Mouse (Mus musculus) lung, adult 2 months (tissue): ENCODE measurements around the gene Nrip3. TPM values are rescaled to one million over a fixed set of nuclear protein-coding genes. Genes with fewer than 3 reads are reported as not detected.

Experiments used
- DNase-seq: peaks from one replicate; pipeline ENCODE4 v3.0.0; 2022
- H3K4me1 ChIP-seq: fragments of 200-500 bp; 2 replicates; pipeline ENCODE4 v1.6.1; 2011; ENCODE audit warnings: low read length; ENCODE audit not compliant: control insufficient read depth, insufficient read depth
- H3K4me3 ChIP-seq: fragments of 200-500 bp; replicated peaks from 2 replicates; pipeline ENCODE3; 2011; ENCODE audit warnings: low read depth, mild to moderate bottlenecking, control low read depth, low read length; ENCODE audit errors: extremely low read depth
- CTCF ChIP-seq: fragments of 200-500 bp; IDR thresholded peaks from 2 replicates; pipeline ENCODE4 v1.5.1; 2011; ENCODE audit warnings: mild to moderate bottlenecking, low read length, control low read depth; ENCODE audit not compliant: insufficient read depth
- POLR2A ChIP-seq: fragments of 200-500 bp; IDR thresholded peaks from 2 replicates; pipeline ENCODE4 v1.6.1; 2011; ENCODE audit warnings: low read depth, mild to moderate bottlenecking, control low read depth, low read length, borderline replicate concordance; ENCODE audit errors: extremely low read depth
- WGBS: fragments of 180-500 bp; shearing (Covaris S2); methylation state at CpG from one replicate; pipeline ENCODE4 v1.1.7; 2018; 5-methylcytosine and 5-hydroxymethylcytosine counted together
- polyA plus RNA-seq: library from polyadenylated mRNA; depleted of rRNA; stranded (reverse); fragments of >200 nt; gene quantifications from 2 replicates; pipeline ENCODE4 v1.2.3, GENCODE M21; 2012

Gene Nrip3
- polyA plus RNA-seq, 1 experiment = 0.05 TPM

DNA sequence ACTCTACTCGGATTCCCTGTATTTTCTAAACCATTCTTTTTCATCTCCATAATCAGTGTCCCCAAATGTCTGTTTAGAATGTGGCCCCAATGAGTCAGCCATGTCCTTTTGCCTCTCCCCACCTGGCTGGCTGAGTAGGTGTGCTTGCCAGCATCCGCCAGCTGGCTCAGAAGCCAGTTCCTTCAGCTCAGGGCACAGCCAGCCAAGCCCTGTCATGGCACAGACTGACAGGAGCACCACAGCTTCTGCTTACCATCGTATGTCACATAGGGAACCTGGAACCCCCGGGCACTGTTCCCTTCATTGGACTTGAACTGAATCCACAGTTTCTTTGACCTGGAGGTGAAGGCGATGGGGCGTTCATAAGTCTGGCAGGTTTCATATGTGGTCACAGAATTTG lies 22.5 kb upstream of the Nrip3 start:
- no peak for DNase-seq

DNA sequence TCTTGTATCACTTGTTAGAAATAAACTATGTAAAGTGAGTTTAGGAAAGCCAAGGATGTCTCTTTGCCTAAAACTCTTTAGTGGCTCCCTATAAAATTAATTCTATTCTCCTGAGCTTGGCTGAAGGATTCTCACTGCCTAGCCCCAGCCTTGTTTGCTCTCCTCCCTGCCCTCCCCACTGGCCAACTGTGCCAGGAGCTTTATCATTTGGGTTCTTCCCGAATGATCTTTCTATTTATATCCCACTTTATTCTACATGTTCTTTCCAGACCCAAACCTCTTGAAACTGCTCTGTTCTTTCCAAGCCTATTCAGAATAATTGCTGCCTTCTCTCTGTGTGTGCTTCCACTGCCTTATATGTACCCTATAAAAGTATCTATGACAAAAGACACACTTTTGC lies 21.7 kb upstream of the Nrip3 start:
- no peak for TF ChIP-seq POLR2A
- no peak for TF ChIP-seq CTCF
- no peak for DNase-seq
- Histone ChIP-seq H3K4me1 (peaks cover 2% of the 10 kb centered on the region; the same call in 1 of the 2 replicates), H3K4me3 (no peak overlapping the region)
- 22% methylated on average over 1 of the region's 1 CpGs for WGBS

More for the DNA sequence above, 22.5 kb upstream of the Nrip3 start:
- WGBS = 85% methylated on average over 6 of the region's 6 CpGs
- Histone ChIP-seq H3K4me3 (no peak overlapping the region), H3K4me1 (no peaks in the 10 kb centered on the region)
- TF ChIP-seq POLR2A = no peak

DNA sequence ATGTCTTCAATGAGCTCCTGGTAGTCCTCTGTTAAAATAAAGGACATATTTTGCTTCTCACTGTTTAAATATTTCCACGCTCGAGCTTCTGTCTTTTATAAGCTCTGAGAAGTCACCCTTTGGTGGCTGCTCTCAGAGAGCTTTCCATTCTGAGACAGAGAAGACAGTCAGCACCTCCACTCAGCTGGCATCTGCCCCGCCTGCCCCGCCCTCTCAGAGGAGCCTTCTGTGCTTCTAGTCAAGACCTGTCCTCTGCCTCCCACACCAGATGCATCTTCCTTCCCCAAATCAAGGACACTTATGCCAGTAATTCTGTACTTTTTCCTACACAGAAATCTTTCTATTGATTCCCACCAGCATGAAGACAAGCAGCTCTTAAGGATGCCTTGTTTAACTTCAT lies 18.8 kb upstream of the Nrip3 start:
- no peak overlapping the region for H3K4me3 ChIP-seq
- H3K4me1 ChIP-seq = peaks cover 2% of the 10 kb centered on the region; the same call in 1 of the 2 replicates
- no peak for TF ChIP-seq CTCF
- TF ChIP-seq POLR2A = no peak
- no peak for DNase-seq
- WGBS = 83% methylated on average over 4 of the region's 4 CpGs

DNA sequence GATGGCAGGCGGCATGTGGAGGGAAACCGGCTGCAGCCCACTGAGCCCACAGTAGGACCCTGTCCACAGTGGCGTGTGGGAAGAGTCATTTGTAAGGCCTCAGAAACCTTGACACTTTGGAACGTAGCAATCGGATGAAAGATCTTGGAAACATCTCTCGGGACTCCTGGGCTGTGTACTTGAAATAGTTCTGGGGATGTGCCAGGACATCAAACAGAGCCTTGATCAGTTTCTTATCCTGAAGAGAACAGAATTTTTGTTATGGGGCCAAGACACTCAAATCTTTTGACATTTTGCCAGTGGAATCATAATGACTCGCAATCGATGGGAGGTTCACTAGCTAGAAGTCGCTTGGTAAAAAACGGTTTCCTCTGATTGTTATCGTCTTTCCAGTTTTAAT lies 17.3 kb upstream of the Nrip3 start:
- no peak for DNase-seq
- no peak overlapping the region for H3K4me3 ChIP-seq
- H3K4me1 ChIP-seq = peaks cover 5% of the 10 kb centered on the region
- TF ChIP-seq CTCF = no peak
- TF ChIP-seq POLR2A = no peak
- 35% methylated on average over 11 of the region's 11 CpGs for WGBS

DNA sequence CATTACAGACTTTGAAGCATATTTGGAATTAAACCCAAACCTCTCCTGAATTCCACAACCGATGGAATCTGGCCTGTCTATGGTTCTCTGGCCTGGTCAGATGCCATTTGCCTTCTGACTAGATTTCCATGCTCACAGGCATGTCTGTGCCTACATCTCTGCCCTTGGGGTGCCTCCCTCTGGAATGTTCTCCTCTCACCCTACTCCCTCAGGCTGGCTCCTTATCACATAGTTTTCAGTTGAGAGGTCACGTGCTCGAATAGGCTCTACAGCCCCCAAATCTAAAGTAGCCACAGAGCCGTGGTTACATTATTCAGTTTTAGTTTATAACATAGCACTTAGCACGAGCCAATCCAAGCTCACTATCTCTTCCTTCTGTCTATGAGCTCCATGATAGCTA lies 13.7 kb upstream of the Nrip3 start:
- no peak for TF ChIP-seq POLR2A
- TF ChIP-seq CTCF = no peak
- 45% methylated on average over 5 of the region's 5 CpGs for WGBS
- no peak for DNase-seq
- no peak overlapping the region for H3K4me3 ChIP-seq
- H3K4me1 ChIP-seq = peaks cover 5% of the 10 kb centered on the region

DNA sequence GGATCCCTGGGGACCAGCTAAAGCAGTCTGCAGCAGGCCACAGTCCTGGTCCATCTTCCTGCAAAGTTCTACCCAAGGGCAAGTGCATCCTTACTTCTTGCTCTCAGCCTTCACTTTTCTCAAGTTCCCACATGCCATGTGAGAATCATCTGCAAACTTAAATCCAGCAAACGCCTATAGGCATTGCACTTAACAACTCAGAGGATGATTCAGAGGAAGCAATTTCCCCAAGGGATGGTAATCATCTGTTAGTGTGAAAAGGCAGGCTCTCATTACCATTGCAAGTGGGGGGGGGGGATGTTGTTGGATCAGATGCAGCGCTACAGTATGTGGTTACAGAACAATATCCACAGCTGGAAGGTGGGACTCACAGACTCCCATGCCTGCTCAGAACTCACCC lies 12.7 kb upstream of the Nrip3 start:
- TF ChIP-seq CTCF = no peak
- peaks cover 5% of the 10 kb centered on the region for H3K4me1 ChIP-seq
- no peak overlapping the region for H3K4me3 ChIP-seq
- 78% methylated on average over 2 of the region's 2 CpGs for WGBS
- DNase-seq = no peak

DNA sequence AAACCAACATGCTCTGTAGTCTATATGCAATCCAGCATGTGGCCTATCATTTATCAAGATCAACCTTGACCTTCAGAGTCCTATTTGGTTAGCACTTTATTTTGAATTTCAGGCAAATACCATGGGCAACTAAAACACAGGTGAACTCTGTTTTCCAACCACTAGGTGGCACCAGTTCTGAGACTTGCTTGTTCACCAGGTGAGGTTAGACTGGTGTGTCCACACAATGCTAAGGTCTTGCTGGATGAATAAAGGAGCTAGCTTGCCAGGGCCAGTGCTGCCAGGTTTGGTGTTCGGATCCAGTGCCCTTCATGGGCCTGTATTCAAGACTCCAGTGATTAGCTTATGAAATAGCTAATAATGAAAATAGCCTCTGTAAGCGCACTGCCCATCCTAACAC lies 10.9 kb upstream of the Nrip3 start:
- peak; percentile 43 for DNase-seq
- H3K4me3 ChIP-seq = no peak overlapping the region
- peaks cover 2% of the 10 kb centered on the region; the same call in 1 of the 2 replicates for H3K4me1 ChIP-seq
- WGBS = 69% methylated on average over 2 of the region's 2 CpGs
- TF ChIP-seq CTCF = peak; percentile 30
- no peak for TF ChIP-seq POLR2A

DNA sequence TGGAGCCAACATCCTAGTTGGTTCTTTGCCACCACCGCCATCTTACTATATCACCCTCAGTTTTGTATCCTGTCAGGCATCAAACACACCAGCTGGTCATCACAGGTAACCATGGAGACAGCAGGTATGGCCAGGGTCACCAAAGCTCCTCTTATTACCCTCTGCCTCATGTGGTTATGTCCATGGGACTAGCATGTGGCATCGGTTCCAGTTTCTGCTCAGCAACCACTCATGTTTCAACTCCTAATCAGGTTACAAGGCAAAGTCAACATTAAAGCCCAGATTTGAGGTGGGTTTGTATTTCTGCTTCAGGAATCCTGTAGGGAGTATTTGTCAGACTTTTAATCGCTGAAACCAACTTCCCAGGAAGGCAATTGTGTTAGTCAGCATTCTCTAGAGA lies 9.0 kb upstream of the Nrip3 start:
- no peak overlapping the region for H3K4me3 ChIP-seq
- no peak for DNase-seq
- WGBS = 65% methylated on average over 3 of the region's 3 CpGs
- peaks cover 2% of the 10 kb centered on the region; the same call in 1 of the 2 replicates for H3K4me1 ChIP-seq
- TF ChIP-seq CTCF (no peak), POLR2A (no peak)

DNA sequence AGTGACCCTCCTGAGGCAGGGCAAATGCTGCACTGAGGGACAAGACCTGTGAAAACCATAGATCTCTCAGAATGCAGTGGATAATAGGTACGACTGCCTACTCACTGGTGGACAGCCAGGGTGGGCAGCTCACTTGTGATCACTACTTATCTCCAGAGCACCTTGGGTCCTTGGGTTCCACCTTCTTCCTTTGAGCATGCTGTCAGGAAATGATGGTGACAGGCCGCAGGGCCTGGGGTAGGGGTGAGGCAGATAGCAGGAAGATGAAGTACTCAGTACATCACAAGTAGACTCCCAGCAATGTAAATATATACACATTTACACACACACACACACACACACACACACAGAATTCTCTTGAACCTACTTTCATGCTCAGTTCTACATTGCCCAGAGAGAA lies 6.0 kb upstream of the Nrip3 start:
- WGBS = 74% methylated on average over 2 of the region's 2 CpGs
- H3K4me1 ChIP-seq = no peaks in the 10 kb centered on the region
- H3K4me3 ChIP-seq = no peak overlapping the region
- TF ChIP-seq CTCF = no peak
- TF ChIP-seq POLR2A = no peak
- DNase-seq = no peak

DNA sequence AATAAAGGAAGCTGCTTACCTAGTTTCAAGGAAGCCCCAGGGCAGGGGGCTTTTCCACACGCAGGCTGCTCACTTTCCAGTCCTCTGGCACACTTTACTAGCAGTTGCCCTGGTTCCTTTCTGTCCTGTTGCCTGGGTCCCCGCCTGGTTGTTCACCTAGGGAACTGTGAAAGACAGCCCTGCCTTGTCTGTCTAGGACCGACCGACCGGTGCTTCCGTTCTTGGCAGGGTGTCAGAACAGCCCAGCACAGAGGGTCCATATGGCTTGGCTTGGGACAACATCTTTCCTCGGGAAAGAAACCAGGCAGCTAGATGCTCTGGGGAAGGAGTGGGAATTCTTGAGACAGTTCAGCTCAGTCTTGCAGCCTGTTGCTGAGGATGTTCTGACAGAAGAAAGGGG lies 1.5 kb upstream of the Nrip3 start:
- TF ChIP-seq POLR2A (no peak), CTCF (no peak)

DNA sequence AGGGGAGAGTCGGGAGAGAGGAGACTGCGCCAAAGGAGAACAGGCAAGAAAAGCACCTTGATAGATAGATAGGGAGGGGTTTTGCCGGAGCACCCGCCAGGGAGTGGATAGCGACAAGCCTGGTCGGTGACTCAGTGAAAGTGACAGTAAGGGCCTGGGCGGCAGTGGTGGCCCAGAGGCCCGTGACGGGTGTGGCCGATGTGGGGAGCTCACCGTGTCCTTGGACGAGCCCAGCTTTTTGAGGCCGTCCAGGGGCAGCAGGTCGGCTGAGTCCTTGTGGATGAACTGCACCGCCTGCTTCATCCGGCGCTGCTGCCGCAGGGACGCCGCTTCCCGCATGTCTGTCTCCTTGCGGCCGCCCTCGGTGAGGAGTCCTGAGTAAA lies 747 bp downstream of the Nrip3 start:
- peaks cover 5% of the 10 kb centered on the region; the same call in 1 of the 2 replicates for H3K4me1 ChIP-seq
- 1% methylated on average over 24 of the region's 24 CpGs for WGBS
- H3K4me3 ChIP-seq = peak overlapping the region; percentile 8
- no peak for TF ChIP-seq CTCF
- no peak for TF ChIP-seq POLR2A
- DNase-seq = no peak

More for the DNA sequence above, 1.5 kb upstream of the Nrip3 start:
- WGBS = 43% methylated on average over 7 of the region's 7 CpGs
- Histone ChIP-seq H3K4me3 (no peak overlapping the region), H3K4me1 (peaks cover 5% of the 10 kb centered on the region; the same call in 1 of the 2 replicates)
- DNase-seq = no peak
